Mouse (Mus musculus) hindbrain, embryonic 11.5 days (tissue): ENCODE measurements around the gene Atp9a. TPM values are rescaled to one million over a fixed set of nuclear protein-coding genes. Genes with fewer than 3 reads are reported as not detected.

Source experiments
- ATAC-seq: fragments of 200-750 bp; cut with Nextera tagmentation; 2 replicates; pipeline ENCODE4 v1.8.0; 2017; ENCODE audit warnings: mild to moderate bottlenecking, moderate TSS enrichment, moderate library complexity; ENCODE audit not compliant: low FRiP score
- DNase-seq: peaks from one replicate; pipeline ENCODE4 v3.0.0-alpha.2; 2015; ENCODE audit warnings: low spot score
- H3K27ac ChIP-seq: fragments of 300-500 bp; sonication (generic); 2 replicates; pipeline ENCODE4 v1.5.1; 2014; ENCODE audit warnings: mild to moderate bottlenecking, low read depth, low read length
- H3K27me3 ChIP-seq: fragments of 300-500 bp; sonication (generic); 2 replicates; pipeline ENCODE4 v1.6.1; 2014; ENCODE audit warnings: mild to moderate bottlenecking, low read length, moderate library complexity, mixed read lengths; ENCODE audit not compliant: control insufficient read depth, insufficient read depth
- H3K36me3 ChIP-seq: fragments of 300-500 bp; sonication (generic); 2 replicates; pipeline ENCODE4 v1.6.1; 2014; ENCODE audit warnings: mild to moderate bottlenecking, low read length, moderate library complexity, mixed read lengths; ENCODE audit not compliant: control insufficient read depth, insufficient read depth
- H3K4me1 ChIP-seq: fragments of 300-500 bp; sonication (generic); replicated peaks from 2 replicates; pipeline ENCODE4 v1.6.1; 2014; ENCODE audit warnings: low read length, mixed read lengths; ENCODE audit not compliant: control insufficient read depth, insufficient read depth
- H3K4me2 ChIP-seq: fragments of 300-500 bp; sonication (generic); replicated peaks from 2 replicates; pipeline ENCODE4 v1.6.1; 2014; ENCODE audit warnings: mild to moderate bottlenecking, low read depth, low read length
- H3K4me3 ChIP-seq: fragments of 300-500 bp; sonication (generic); 2 replicates; pipeline ENCODE4 v1.5.1; 2014; ENCODE audit warnings: low read depth, low read length
- H3K9ac ChIP-seq: fragments of 300-500 bp; sonication (generic); 2 replicates; pipeline ENCODE4 v1.6.1; 2014; ENCODE audit warnings: low read depth, low read length
- H3K9me3 ChIP-seq: fragments of 300-500 bp; sonication (generic); 2 replicates; pipeline ENCODE4 v1.6.1; 2016; ENCODE audit warnings: low read length; ENCODE audit not compliant: control insufficient read depth
- WGBS: fragments of 180-500 bp; shearing (Covaris S2); extraction: QIAGEN DNeasy Blood & Tissue Kit; methylation state at CpG from one replicate; pipeline ENCODE4 v1.1.7; 2014; 5-methylcytosine and 5-hydroxymethylcytosine counted together
- polyA plus RNA-seq: library from polyadenylated mRNA; unstranded; fragments of >200 nt; fragmentation: Nextera tagmentation; extraction: Ambion mirVana; gene quantifications from 2 replicates; pipeline ENCODE4 v1.2.1, GENCODE M21; 2014

The Atp9a gene
- polyA plus RNA-seq, 1 experiment from 2014 or later: 12.8 TPM

DNA sequence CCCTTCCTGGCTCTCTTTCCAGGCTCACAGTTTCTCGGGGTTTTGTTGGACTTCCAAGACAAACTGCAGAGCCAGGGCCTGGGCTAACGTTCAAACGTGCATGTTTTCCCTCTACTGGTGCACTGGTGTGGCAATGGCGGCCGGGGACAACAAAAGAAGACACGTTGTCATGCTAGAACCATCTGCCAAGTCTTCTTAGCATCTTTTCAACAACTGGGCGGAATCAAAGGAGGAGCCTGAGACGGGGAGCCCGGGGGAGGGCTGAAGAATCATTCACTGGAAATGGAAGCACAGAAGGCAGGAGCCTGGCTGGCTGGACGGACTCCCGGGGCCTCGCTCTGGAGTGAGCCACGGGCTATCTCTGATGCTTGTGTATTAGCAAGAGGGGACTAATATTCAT lies 39.9 kb downstream of the Atp9a start:
- ATAC-seq (no peak; the same call in 1 of the 2 replicates), DNase-seq (peak; percentile 28)
- H3K4me1 ChIP-seq: no peaks in the 10 kb centered on the region
- peak overlapping the region; percentile 47; the same call in 1 of the 2 replicates for H3K27ac ChIP-seq
- H3K9me3 ChIP-seq: no peaks in the 10 kb centered on the region
- H3K27me3 ChIP-seq: no peaks in the 10 kb centered on the region
- no peak overlapping the region for H3K4me3 ChIP-seq
- no peak overlapping the region for H3K9ac ChIP-seq
- no peak overlapping the region for H3K4me2 ChIP-seq
- H3K36me3 ChIP-seq: no peaks in the 10 kb centered on the region; the same call in 1 of the 2 replicates
- 42% methylated on average over 13 of the region's 13 CpGs for WGBS

DNA sequence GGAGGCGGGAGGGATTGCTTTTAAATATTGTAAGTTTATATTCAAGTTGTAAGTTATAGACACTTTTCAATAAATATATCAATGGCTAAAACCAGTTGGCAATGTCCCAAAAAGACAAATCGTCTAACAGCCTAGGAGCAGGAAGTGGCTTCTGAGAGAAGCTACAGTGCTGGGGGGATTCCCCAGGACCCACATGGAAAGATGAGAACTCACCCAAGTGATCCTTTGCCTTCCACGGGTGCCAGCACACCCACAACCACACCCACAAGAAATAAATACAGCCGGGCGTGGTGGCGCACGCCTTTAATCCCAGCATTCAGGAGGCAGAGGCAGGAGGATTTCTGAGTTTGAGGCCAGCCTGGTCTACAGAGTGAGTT lies 47.2 kb downstream of the Atp9a start:
- Histone ChIP-seq H3K4me2 (no peak overlapping the region), H3K9ac (no peak overlapping the region), H3K4me1 (peaks cover 10% of the 10 kb centered on the region), H3K36me3 (no peaks in the 10 kb centered on the region), H3K4me3 (no peak overlapping the region), H3K27me3 (no peaks in the 10 kb centered on the region), H3K9me3 (no peaks in the 10 kb centered on the region), H3K27ac (peak overlapping the region; percentile 75)
- no peak for ATAC-seq
- DNase-seq: no peak
- WGBS: 85% methylated on average over 7 of the region's 7 CpGs

DNA sequence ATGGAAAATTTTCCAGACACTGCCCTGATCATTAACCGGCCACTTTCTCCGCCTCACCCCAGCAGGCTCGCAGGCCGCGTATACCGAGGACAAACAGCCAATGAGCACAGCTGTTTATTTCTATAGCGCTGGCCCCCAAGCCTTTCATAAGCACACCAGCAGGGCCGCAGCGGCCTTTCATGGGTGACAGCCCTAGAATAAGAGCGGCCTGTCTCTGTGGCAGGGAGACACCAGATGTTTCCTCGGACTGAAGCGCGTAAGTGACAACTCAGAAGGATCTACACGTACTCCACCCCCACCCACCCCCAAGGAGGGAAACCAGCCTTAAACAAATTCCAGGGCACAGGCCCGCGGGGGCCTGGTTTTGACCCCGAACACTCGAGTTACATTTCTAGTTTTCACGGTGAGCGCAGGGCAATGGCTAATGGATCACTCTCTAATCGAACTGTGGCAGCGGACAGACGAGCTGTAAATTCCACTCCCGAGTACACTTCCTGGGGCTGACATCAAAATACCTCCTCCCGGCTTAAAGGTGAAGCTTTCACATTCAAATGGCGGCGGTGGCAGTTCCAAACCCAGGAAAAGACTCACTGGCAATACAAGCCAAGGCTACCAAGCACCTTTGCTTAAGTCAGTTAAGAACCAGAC lies 47.7 kb downstream of the Atp9a start:
- Histone ChIP-seq H3K27me3 (no peaks in the 10 kb centered on the region), H3K9me3 (no peaks in the 10 kb centered on the region), H3K4me3 (no peak overlapping the region), H3K4me2 (peak overlapping the region; percentile 28; the same call in 1 of the 2 replicates), H3K9ac (0 out of 2 replicates have a peak overlapping the region, but pooled peaks have one; percentile 7), H3K4me1 (peaks cover 10% of the 10 kb centered on the region), H3K36me3 (no peaks in the 10 kb centered on the region), H3K27ac (peak overlapping the region; percentile 75)
- peak; percentile 88 for ATAC-seq
- DNase-seq: peak; percentile 75
- 2% methylated on average over 27 of the region's 27 CpGs for WGBS

DNA sequence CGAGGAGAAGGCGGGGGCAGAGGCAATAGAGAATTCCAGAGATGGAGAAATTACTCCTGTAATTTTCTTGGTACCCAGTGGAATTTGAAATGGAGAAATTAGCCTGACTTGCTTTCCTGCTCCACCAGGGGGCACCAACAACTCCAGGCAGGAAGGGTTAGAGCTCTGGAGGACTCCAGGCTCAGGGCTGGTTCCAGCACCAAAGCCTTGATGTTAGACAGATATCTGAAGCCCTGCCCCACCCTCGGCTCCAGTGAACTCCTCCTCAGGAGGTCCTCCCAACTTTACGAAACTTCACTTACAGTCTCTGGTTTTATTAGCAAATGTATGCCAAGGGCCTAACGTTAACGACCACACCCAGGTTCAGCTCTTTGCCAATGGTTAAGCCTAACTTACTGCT lies 50.4 kb downstream of the Atp9a start:
- H3K9ac ChIP-seq: no peak overlapping the region
- peak; percentile 86 for DNase-seq
- no peaks in the 10 kb centered on the region for H3K9me3 ChIP-seq
- no peaks in the 10 kb centered on the region for H3K36me3 ChIP-seq
- H3K4me1 ChIP-seq: peaks cover 10% of the 10 kb centered on the region
- H3K4me3 ChIP-seq: no peak overlapping the region
- WGBS: 46% methylated on average over 6 of the region's 6 CpGs
- H3K27me3 ChIP-seq: no peaks in the 10 kb centered on the region
- no peak overlapping the region for H3K4me2 ChIP-seq
- no peak overlapping the region for H3K27ac ChIP-seq
- no peak for ATAC-seq

DNA sequence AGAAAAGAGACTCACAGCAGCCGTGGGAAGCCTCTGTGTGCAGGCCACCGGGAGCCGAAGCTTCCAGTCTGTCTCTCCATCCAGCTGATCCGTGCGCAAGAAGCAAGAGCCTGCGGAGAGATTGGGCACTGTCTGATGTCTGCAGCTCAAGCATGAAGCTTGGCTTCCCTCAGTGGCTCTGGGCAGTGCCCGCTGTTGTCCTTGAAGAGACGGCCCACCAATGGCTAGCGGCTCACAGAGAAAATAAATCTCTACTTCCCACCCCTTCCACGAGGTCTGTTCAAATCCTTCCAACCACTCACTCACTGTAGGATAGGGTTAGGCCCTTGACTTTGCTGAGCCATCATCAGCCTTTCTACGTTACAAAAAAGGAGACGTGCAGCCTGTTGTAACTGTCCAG lies 54.9 kb downstream of the Atp9a start:
- no peak overlapping the region for H3K4me2 ChIP-seq
- H3K4me3 ChIP-seq: no peak overlapping the region
- 81% methylated on average over 12 of the region's 12 CpGs for WGBS
- H3K9me3 ChIP-seq: no peaks in the 10 kb centered on the region
- ATAC-seq: no peak
- no peak overlapping the region for H3K27ac ChIP-seq
- no peaks in the 10 kb centered on the region for H3K4me1 ChIP-seq
- H3K36me3 ChIP-seq: no peaks in the 10 kb centered on the region
- H3K27me3 ChIP-seq: no peaks in the 10 kb centered on the region
- DNase-seq: no peak
- H3K9ac ChIP-seq: no peak overlapping the region

DNA sequence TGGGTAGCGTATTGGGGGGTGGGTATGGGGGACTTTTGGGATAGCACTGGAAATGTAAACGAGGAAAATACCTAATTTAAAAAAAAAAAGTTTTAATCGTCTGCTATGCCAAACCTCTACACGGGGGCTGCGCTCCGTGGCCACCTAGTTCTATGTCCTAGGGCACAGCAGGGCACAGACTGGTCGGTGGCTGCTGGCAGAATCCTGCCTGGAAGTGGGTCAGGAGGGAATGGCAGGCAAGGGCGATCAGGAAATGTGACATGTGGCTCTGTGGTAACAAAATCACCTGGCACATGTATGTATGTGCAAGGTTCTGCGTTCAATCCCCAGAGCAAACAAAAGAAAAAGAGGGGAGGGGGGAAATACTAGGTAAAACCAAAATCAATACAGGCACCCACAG lies 56.3 kb downstream of the Atp9a start:
- Histone ChIP-seq H3K4me3 (no peak overlapping the region), H3K4me1 (no peaks in the 10 kb centered on the region), H3K27me3 (no peaks in the 10 kb centered on the region), H3K36me3 (no peaks in the 10 kb centered on the region), H3K9ac (no peak overlapping the region), H3K27ac (no peak overlapping the region), H3K4me2 (no peak overlapping the region), H3K9me3 (no peaks in the 10 kb centered on the region)
- WGBS: 92% methylated on average over 9 of the region's 9 CpGs
- DNase-seq: no peak
- no peak for ATAC-seq

DNA sequence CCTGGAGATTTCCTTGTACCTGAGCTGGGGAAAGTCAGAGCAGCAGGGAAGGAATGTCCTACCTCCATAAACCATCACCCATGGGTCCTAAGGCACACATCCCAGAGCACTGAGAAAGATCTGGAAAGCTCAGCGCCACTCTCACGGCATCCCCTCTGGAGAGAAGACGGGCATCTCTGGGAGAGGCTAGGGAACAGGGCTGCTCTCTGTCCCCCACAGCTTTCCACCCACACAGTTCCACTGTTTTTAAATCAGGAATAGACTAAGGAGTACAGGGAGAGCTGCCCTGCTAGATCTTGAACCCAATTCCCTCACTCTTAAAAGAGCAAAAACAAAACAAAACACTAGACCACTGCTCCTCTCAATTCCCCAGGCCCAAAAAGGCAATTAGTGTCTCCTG lies 57.5 kb downstream of the Atp9a start:
- ATAC-seq (no peak), DNase-seq (no peak)
- Histone ChIP-seq H3K27me3 (no peaks in the 10 kb centered on the region), H3K4me3 (no peak overlapping the region), H3K4me1 (no peaks in the 10 kb centered on the region), H3K4me2 (no peak overlapping the region), H3K36me3 (no peaks in the 10 kb centered on the region), H3K9me3 (no peaks in the 10 kb centered on the region), H3K9ac (no peak overlapping the region), H3K27ac (no peak overlapping the region)
- 74% methylated on average over 3 of the region's 3 CpGs for WGBS

DNA sequence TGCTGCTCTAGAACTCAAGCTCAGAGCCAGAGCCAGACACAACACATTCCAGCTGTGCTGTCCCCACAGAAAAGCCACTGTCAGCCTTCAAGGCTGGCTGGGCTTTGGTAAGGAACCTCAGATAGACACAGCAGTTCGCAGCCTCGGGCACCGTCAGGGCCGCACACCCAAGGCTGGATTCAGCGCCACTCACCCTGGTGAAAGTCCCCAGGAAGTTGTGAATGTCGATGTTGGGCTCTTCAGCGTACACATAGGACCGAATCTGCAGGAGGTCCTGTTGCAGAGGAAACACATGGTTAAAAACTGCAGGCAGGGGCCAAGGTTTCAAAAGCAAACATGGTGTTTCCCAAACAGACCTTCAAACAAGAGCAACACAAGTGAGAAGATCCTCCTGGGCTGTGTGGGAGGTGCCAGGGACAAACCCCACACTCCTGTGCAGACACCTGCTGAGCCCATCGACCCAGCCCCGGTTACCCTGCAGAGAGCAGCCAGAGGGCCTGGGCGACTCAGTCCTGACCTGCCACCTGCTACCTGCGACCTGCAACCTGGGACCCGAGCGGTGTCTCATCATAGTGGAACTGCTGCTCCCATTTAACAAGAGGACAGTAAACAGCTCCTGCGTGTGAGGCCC lies 58.6 kb downstream of the Atp9a start:
- no peak for DNase-seq
- Histone ChIP-seq H3K36me3 (no peaks in the 10 kb centered on the region), H3K9ac (no peak overlapping the region), H3K9me3 (no peaks in the 10 kb centered on the region), H3K4me2 (no peak overlapping the region), H3K4me1 (no peaks in the 10 kb centered on the region; the same call in 1 of the 2 replicates), H3K4me3 (no peak overlapping the region), H3K27me3 (no peaks in the 10 kb centered on the region), H3K27ac (no peak overlapping the region)
- WGBS: 32% methylated on average over 15 of the region's 15 CpGs
- no peak for ATAC-seq

DNA sequence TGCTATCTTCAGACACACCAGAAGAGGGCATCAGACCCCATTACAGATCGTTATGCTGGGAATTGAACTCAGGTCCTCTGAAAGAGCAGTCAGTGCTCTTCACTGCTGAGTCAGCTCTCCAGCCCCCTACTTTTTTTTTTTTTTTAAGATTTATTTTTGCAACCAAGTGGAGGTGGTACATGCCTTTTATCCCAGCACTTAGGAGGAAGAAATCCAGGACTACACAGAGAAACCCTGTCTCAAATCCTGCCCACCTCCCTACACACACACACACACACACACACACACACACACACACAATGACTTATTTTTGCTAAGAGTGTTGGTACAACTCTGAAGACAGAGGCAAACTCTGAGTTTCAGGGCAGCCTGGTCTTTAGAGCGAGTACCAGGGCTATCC lies 59.5 kb downstream of the Atp9a start:
- Histone ChIP-seq H3K9me3 (no peaks in the 10 kb centered on the region), H3K9ac (no peak overlapping the region), H3K27me3 (no peaks in the 10 kb centered on the region), H3K36me3 (no peaks in the 10 kb centered on the region), H3K4me3 (no peak overlapping the region), H3K27ac (no peak overlapping the region), H3K4me1 (no peaks in the 10 kb centered on the region; the same call in none of the 2 replicates), H3K4me2 (no peak overlapping the region)
- WGBS: 85% methylated on average over 2 of the region's 2 CpGs
- DNase-seq (no peak), ATAC-seq (no peak)
